Mouse (Mus musculus) cerebellum, adult 2 months (tissue): ENCODE measurements around the gene Prkcb.

Experiments used
- CTCF ChIP-seq: fragments of 200-500 bp; IDR thresholded peaks from 2 replicates; pipeline ENCODE4 v1.5.1; 2011; ENCODE audit warnings: low read depth, mild to moderate bottlenecking, control low read depth, low read length, moderate library complexity, borderline replicate concordance; ENCODE audit not compliant: insufficient read depth
- POLR2A ChIP-seq: fragments of 200-500 bp; IDR thresholded peaks from 2 replicates; pipeline ENCODE4 v1.6.1; 2011; ENCODE audit warnings: low read length, control low read depth, borderline replicate concordance; ENCODE audit not compliant: insufficient read depth

GRCm38 (mm10) chr7:122380336-122381130 lies 92.0 kb downstream of the Prkcb start:
- no peak for TF ChIP-seq CTCF
- no peak for TF ChIP-seq POLR2A
